Comparison of ENCODE assay signal across 8 mouse cellular contexts in the genomic region with DNA sequence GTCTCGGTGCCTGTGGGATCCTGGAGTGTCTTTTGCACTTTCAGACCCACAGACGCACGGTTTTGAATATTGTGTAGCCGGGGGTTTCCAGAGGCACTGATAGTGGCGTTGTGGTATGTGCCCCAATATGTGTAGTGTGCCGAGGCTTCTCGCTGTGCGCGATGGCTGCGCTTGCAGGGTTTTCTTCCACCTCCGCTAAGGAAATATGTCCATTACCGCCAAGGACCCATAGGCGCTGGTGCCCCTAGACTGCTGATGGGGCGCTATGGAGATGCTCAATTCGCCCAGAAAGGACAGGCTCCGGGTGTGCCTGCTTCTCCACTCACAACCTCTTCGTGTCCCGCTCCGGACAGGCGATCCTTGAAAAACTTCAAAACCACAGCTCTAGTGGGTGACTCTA. TPM values are rescaled to one million over a fixed set of nuclear protein-coding genes. Genes with fewer than 3 reads are reported as not detected.
DNase-seq lines count a peak whose midpoint lies in the region; ATAC-seq and TF ChIP-seq lines count a peak whose summit lies in the region.

No protein-coding gene starts in this region.

- under 1% methylated on average over 20 of the region's 20 CpGs for WGBS in lung, embryonic 15.5 days
- under 1% methylated on average over 20 of the region's 20 CpGs for WGBS in hindbrain, embryonic 10.5 days
- under 1% methylated on average over 20 of the region's 20 CpGs for WGBS in midbrain, embryonic 15.5 days

- peak overlapping the region; percentile 53 for H3K9ac ChIP-seq in lung, embryonic 15.5 days
- H3K9ac ChIP-seq in midbrain, embryonic 15.5 days = peak overlapping the region; percentile 71

- peak overlapping the region; percentile 94 for H3K27ac ChIP-seq in lung, embryonic 15.5 days
- H3K27ac ChIP-seq in hindbrain, embryonic 10.5 days = peak overlapping the region; percentile 94
- peak overlapping the region; percentile 99 for H3K27ac ChIP-seq in left cerebral cortex, adult 2 months
- peak overlapping the region; percentile 94 for H3K27ac ChIP-seq in midbrain, embryonic 15.5 days

- H3K36me3 ChIP-seq in lung, embryonic 15.5 days = no peaks in the 10 kb centered on the region
- no peaks in the 10 kb centered on the region for H3K36me3 ChIP-seq in hindbrain, embryonic 10.5 days
- no peaks in the 10 kb centered on the region for H3K36me3 ChIP-seq in midbrain, embryonic 15.5 days (replicated peaks)

- DNase-seq in lung, adult 18-20 months = no peak
- peak; percentile 54 for DNase-seq in embryo, embryonic 10.5 days (ENCODE audit: low spot score)
- peak; percentile 51 for DNase-seq in hindbrain, embryonic 10.5 days (ENCODE audit: low spot score)
- peak; percentile 48 for DNase-seq in left cerebral cortex, adult 2 months (ENCODE audit: extremely low spot score in 1 of 2, low spot score in 2 of 2)
- DNase-seq in yolk sac, embryonic 10.5 days (ENCODE audit: low spot score) = no peak
- DNase-seq in spleen, postnatal 36 days (ENCODE audit: low spot score in 2 of 2) = no peak

- 0 out of 2 replicates have a peak, but pooled peaks have one; percentile 2 for ATAC-seq in lung, embryonic 15.5 days (ENCODE audit: borderline replicate concordance, extremely low read depth, low FRiP score, low TSS enrichment)
- peak; percentile 12 for ATAC-seq in midbrain, embryonic 15.5 days (replicated peaks)

- intact Hi-C loops in left cerebral cortex, adult 2 months (cut with DNase I) = loop anchor here (10.0 kb wide), 1 partner anchor 149 kb away; no protein-coding TSS in a partner anchor

- TF ChIP-seq CTCF in left cerebral cortex, adult 2 months (IDR thresholded peaks at IDR 0.05) = peak; percentile 17; the same call in 1 of the 2 replicates

- no peaks in the 10 kb centered on the region for H3K9me3 ChIP-seq in lung, embryonic 15.5 days
- no peaks in the 10 kb centered on the region for H3K9me3 ChIP-seq in hindbrain, embryonic 10.5 days
- H3K9me3 ChIP-seq in midbrain, embryonic 15.5 days = no peaks in the 10 kb centered on the region

- peak overlapping the region; percentile 94 for H3K4me2 ChIP-seq in lung, embryonic 15.5 days
- peak overlapping the region; percentile 72 for H3K4me2 ChIP-seq in midbrain, embryonic 15.5 days

- peaks cover 5% of the 10 kb centered on the region; the same call in 1 of the 2 replicates for H3K4me1 ChIP-seq in lung, embryonic 15.5 days
- peaks cover 63% of the 10 kb centered on the region for H3K4me1 ChIP-seq in hindbrain, embryonic 10.5 days (replicated peaks)
- H3K4me1 ChIP-seq in midbrain, embryonic 15.5 days = peaks cover 27% of the 10 kb centered on the region

- peak overlapping the region; percentile 82 for H3K4me3 ChIP-seq in lung, embryonic 15.5 days
- H3K4me3 ChIP-seq in hindbrain, embryonic 10.5 days = peak overlapping the region; percentile 81
- H3K4me3 ChIP-seq in left cerebral cortex, adult 2 months = peak overlapping the region; percentile 68
- peak overlapping the region; percentile 84 for H3K4me3 ChIP-seq in midbrain, embryonic 15.5 days

- peaks cover 27% of the 10 kb centered on the region for H3K27me3 ChIP-seq in lung, embryonic 15.5 days
- H3K27me3 ChIP-seq in hindbrain, embryonic 10.5 days (ENCODE audit: insufficient read depth, poor library complexity, severe bottlenecking) = peaks cover 54% of the 10 kb centered on the region
- H3K27me3 ChIP-seq in midbrain, embryonic 15.5 days (replicated peaks) = no peaks in the 10 kb centered on the region

RNA-seq across cellular contexts. Expression of a gene that starts 1.0 kb away (rescaled TPM):
- 20.5 and 23.5 TPM in 2 replicates for polyA plus RNA-seq in lung, embryonic 15.5 days (2015; fragmentation: Nextera tagmentation; extraction: Ambion mirVana)
- polyA plus RNA-seq in hindbrain, embryonic 10.5 days (2016; fragmentation: Nextera tagmentation; extraction: Ambion mirVana) = 7.8 and 13.1 TPM in 2 replicates
- total RNA-seq in left cerebral cortex, adult 2 months (2021) = 10 to 100 TPM; 32.3 to 34.7 TPM
- polyA plus RNA-seq in midbrain, embryonic 15.5 days (2015; fragmentation: Nextera tagmentation; extraction: Ambion mirVana) = 11.8 and 14.1 TPM in 2 replicates

Comparison
In these comparisons a context has a peak if more than half of its experiments do, and no peak if none do; other contexts are left out.
1. DNase-seq: peak in embryo, embryonic 10.5 days (single experiment), hindbrain, embryonic 10.5 days (single experiment) and left cerebral cortex, adult 2 months (2 of 2); none in lung, adult 18-20 months (0 of 2), yolk sac, embryonic 10.5 days (single experiment) and spleen, postnatal 36 days (0 of 2).
2. Peak in every context shown above with its lines, with median percentiles within 50 percentile points of each other: H3K27ac ChIP-seq and H3K4me3 ChIP-seq.